Mouse (Mus musculus): ENCODE measurements around the gene Rpl3l. TPM values are rescaled to one million over a fixed set of nuclear protein-coding genes. Genes with fewer than 3 reads are reported as not detected.
"Not testable (repeated sequence)": the region's sequence is repeated elsewhere in the genome, so short reads cannot be mapped to it uniquely, and the experiment has no call there.

Rpl3l gene
- polyA plus RNA-seq, 1 experiment from 2014 or later = 1.6 TPM

GRCm38 (mm10) chr17:24699473-24699872 lies 28.1 kb upstream of the Rpl3l start:
- H3K4me1 ChIP-seq (replicated peaks) = peaks cover 18% of the 10 kb centered on the region
- 85% methylated on average over 2 of the region's 2 CpGs for WGBS
- no peak for ATAC-seq (replicated peaks; ENCODE audit: insufficient number of reproducible peaks, insufficient read depth, low FRiP score, low read depth)
- peaks cover 46% of the 10 kb centered on the region for H3K36me3 ChIP-seq
- H3K4me2 ChIP-seq = no peak overlapping the region
- H3K27ac ChIP-seq = no peak overlapping the region
- no peak overlapping the region for H3K4me3 ChIP-seq
- no peak overlapping the region for H3K9ac ChIP-seq
- no peaks in the 10 kb centered on the region for H3K27me3 ChIP-seq
- H3K9me3 ChIP-seq (replicated peaks) = no peaks in the 10 kb centered on the region

- H3K4me1 ChIP-seq (replicated peaks) = peaks cover 15% of the 10 kb centered on the region
- no peak overlapping the region for H3K4me3 ChIP-seq
- no peaks in the 10 kb centered on the region for H3K27me3 ChIP-seq
- peaks cover 49% of the 10 kb centered on the region for H3K36me3 ChIP-seq
- no peak for ATAC-seq (replicated peaks; ENCODE audit: insufficient number of reproducible peaks, insufficient read depth, low FRiP score, low read depth)
- H3K27ac ChIP-seq = no peak overlapping the region
- no peak overlapping the region for H3K4me2 ChIP-seq
- H3K9me3 ChIP-seq (replicated peaks) = no peaks in the 10 kb centered on the region
- no peak overlapping the region for H3K9ac ChIP-seq
- WGBS = 93% methylated on average over 9 of the region's 9 CpGs
These were observed 26.4 kb upstream of the Rpl3l start for GRCm38 (mm10) chr17:24701251-24701650.

GRCm38 (mm10) chr17:24705821-24706220 lies 21.8 kb upstream of the Rpl3l start:
- no peak overlapping the region for H3K4me3 ChIP-seq
- 93% methylated on average over 3 of the region's 3 CpGs for WGBS
- ATAC-seq (replicated peaks; ENCODE audit: insufficient number of reproducible peaks, insufficient read depth, low FRiP score, low read depth) = no peak

GRCm38 (mm10) chr17:24706982-24707800 lies 20.4 kb upstream of the Rpl3l start, which contains the start of gene Tbl3:
Tbl3 (minus strand) TSS chr17:24707660.
- peak within 1 kb of the TSS; percentile 81 for H3K4me3 ChIP-seq
- peak within 1 kb of the TSS; percentile 84 for H3K4me2 ChIP-seq
- WGBS = 3% methylated on average over 32 of the region's 32 CpGs
- H3K27me3 ChIP-seq = no peaks in the 10 kb centered on the region
- peaks cover 22% of the 10 kb centered on the region for H3K36me3 ChIP-seq
- peaks cover 18% of the 10 kb centered on the region for H3K4me1 ChIP-seq (replicated peaks)
- peak within 1 kb of the TSS; percentile 91 for H3K27ac ChIP-seq
- no peaks in the 10 kb centered on the region for H3K9me3 ChIP-seq (replicated peaks)
- ATAC-seq (replicated peaks; ENCODE audit: insufficient number of reproducible peaks, insufficient read depth, low FRiP score, low read depth) = peak; percentile 81
- peak within 1 kb of the TSS; percentile 77 for H3K9ac ChIP-seq

More at GRCm38 (mm10) chr17:24705821-24706220, 21.8 kb upstream of the Rpl3l start:
- Histone ChIP-seq H3K4me1 (replicated peaks) (peaks cover 18% of the 10 kb centered on the region), H3K9ac (no peak overlapping the region), H3K9me3 (replicated peaks) (no peaks in the 10 kb centered on the region), H3K4me2 (no peak overlapping the region), H3K27ac (no peak overlapping the region), H3K36me3 (peaks cover 35% of the 10 kb centered on the region), H3K27me3 (no peaks in the 10 kb centered on the region)

GRCm38 (mm10) chr17:24707801-24708425 lies 19.7 kb upstream of the Rpl3l start:
- no peaks in the 10 kb centered on the region for H3K27me3 ChIP-seq

DNA sequence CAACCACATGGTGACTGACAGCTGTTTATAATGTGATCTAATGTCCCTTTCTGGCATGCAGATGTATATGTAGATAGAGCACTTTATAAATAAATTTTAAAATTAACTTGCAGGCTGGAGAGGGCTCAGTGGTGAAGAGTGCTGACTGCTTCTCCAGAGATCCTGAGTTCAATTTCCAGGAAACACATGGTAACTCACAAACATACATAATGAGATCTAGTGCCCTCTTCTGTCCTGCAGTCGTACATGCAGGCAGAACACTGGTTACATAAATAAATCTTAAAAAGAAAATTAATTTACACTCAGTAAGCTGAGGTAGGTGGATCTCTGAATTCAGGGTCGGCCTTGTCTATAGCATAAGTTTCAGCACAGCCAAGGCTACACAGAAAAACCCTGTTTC lies 19.0 kb upstream of the Rpl3l start:
- Histone ChIP-seq H3K4me3 (peak overlapping the region; percentile 81; the same call in 1 of the 2 replicates), H3K27me3 (no peaks in the 10 kb centered on the region), H3K36me3 (peaks cover 11% of the 10 kb centered on the region), H3K4me2 (peak overlapping the region; percentile 84), H3K27ac (no peak overlapping the region), H3K9me3 (replicated peaks) (no peaks in the 10 kb centered on the region), H3K4me1 (replicated peaks) (peaks cover 18% of the 10 kb centered on the region), H3K9ac (no peak overlapping the region)
- ATAC-seq (replicated peaks; ENCODE audit: insufficient number of reproducible peaks, insufficient read depth, low FRiP score, low read depth) = no peak
- 32% methylated on average over 2 of the region's 2 CpGs for whole genome bisulfite sequencing

More at GRCm38 (mm10) chr17:24707801-24708425, 19.7 kb upstream of the Rpl3l start:
- H3K4me3 ChIP-seq = peak overlapping the region; percentile 81
- peaks cover 18% of the 10 kb centered on the region for H3K4me1 ChIP-seq (replicated peaks)
- no peaks in the 10 kb centered on the region for H3K9me3 ChIP-seq (replicated peaks)
- peaks cover 15% of the 10 kb centered on the region for H3K36me3 ChIP-seq
- peak overlapping the region; percentile 77 for H3K9ac ChIP-seq
- H3K27ac ChIP-seq = peak overlapping the region; percentile 91
- WGBS = 3% methylated on average over 24 of the region's 24 CpGs
- no peak for ATAC-seq (replicated peaks; ENCODE audit: insufficient number of reproducible peaks, insufficient read depth, low FRiP score, low read depth)
- peak overlapping the region; percentile 84 for H3K4me2 ChIP-seq

DNA sequence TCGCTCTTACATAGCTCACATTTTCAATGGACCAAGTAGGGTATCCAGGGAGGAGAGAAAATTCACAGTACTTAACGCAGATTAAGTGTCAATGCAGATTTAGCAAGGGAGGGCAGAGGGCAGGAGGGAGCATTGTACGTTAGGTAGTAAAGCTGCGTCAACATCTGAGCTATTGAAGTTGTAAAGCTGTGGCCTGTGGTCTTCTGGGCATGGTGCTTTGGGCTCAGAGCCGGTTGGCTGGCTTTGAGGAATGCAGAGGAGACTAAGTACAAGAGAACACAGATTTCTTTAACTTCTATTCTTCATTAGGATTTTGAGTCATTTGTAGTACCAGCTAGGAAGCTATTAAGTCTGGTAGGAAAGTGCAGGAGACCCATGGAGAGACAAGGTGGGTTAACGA lies 12.1 kb upstream of the Rpl3l start:
- H3K36me3 ChIP-seq = 0 out of 2 replicates have a peak, but pooled peaks cover 3% of the 10 kb centered on the region
- no peak overlapping the region for H3K9ac ChIP-seq
- H3K27me3 ChIP-seq = no peaks in the 10 kb centered on the region
- 83% methylated on average over 6 of the region's 6 CpGs for WGBS
- no peak overlapping the region for H3K4me2 ChIP-seq
- H3K4me1 ChIP-seq (replicated peaks) = peaks cover 6% of the 10 kb centered on the region
- no peak for ATAC-seq (replicated peaks; ENCODE audit: insufficient number of reproducible peaks, insufficient read depth, low FRiP score, low read depth)
- H3K4me3 ChIP-seq = no peak overlapping the region
- H3K9me3 ChIP-seq (replicated peaks) = no peaks in the 10 kb centered on the region
- H3K27ac ChIP-seq = no peak overlapping the region

GRCm38 (mm10) chr17:24716166-24716682 lies 11.4 kb upstream of the Rpl3l start:
- Histone ChIP-seq H3K9ac (no peak overlapping the region), H3K27ac (no peak overlapping the region), H3K4me2 (no peak overlapping the region), H3K27me3 (no peaks in the 10 kb centered on the region), H3K4me3 (no peak overlapping the region), H3K4me1 (replicated peaks) (peaks cover 8% of the 10 kb centered on the region), H3K36me3 (peaks cover 5% of the 10 kb centered on the region; the same call in 1 of the 2 replicates), H3K9me3 (replicated peaks) (no peaks in the 10 kb centered on the region)
- 92% methylated on average over 15 of the region's 15 CpGs for WGBS
- ATAC-seq (replicated peaks; ENCODE audit: insufficient number of reproducible peaks, insufficient read depth, low FRiP score, low read depth) = no peak

DNA sequence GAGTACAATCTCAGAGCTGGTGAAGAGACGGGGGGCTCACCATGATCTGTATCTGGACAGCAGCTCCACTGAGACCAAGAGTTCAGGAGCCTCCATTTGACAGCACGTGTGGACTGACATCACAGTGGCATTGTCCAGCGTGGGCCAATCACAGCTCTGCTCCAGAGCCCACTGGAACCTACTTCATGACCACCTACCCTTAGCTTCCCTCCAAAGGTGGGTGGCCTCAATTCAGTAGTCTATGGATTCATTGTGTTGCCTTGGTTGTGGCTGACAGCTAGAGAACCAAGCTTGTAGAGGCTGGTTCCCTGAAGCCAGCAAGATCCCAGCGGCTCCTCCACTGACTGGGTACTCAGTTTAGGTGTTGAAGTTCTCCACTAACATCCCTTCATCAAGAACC lies 9.7 kb upstream of the Rpl3l start, which contains the start of the genes Rnf151 and Rps2:
Gene Rnf151, minus strand, starts transcription at position 121 of the 400 bp plus-strand sequence.
Gene Rps2, plus strand, starts transcription at position 174 of the 400 bp plus-strand sequence.
- Histone ChIP-seq H3K4me1 (replicated peaks) (peaks cover 25% of the 10 kb centered on the region), H3K9ac (no peak within 1 kb of the TSS), H3K4me2 (peak within 1 kb of the TSS; percentile 64), H3K9me3 (replicated peaks) (no peaks in the 10 kb centered on the region), H3K27me3 (no peaks in the 10 kb centered on the region), H3K36me3 (peaks cover 19% of the 10 kb centered on the region), H3K4me3 (peak within 1 kb of the TSS; percentile 89), H3K27ac (no peak within 1 kb of the TSS)
- ATAC-seq (replicated peaks; ENCODE audit: insufficient number of reproducible peaks, insufficient read depth, low FRiP score, low read depth) = no peak
- 77% methylated on average over 4 of the region's 4 CpGs for WGBS

DNA sequence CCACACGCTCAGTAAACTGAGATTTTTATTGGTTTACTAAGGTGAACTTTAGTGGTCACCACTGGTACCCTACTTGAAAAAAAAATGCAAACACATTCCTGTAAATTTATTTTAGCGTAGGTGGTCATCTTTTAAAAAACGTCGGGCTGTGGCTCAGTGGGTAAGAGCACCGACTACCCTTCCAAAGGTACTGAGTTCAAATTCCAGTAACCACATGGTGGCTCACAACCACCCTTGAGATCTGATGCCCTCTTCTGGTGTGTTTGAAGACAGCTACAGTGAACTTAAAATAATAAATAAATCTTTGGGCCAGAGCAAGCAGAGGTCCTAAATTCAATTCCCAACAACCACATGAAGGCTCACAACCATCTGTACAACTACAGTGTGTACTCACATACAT lies 8.7 kb upstream of the Rpl3l start:
- WGBS = 56% methylated on average over 5 of the region's 5 CpGs
- H3K4me2 ChIP-seq = peak overlapping the region; percentile 64
- peaks cover 19% of the 10 kb centered on the region for H3K36me3 ChIP-seq
- H3K9me3 ChIP-seq (replicated peaks); ATAC-seq (replicated peaks; ENCODE audit: insufficient number of reproducible peaks, insufficient read depth, low FRiP score, low read depth); H3K27me3 ChIP-seq: not testable (repeated sequence)
- H3K4me3 ChIP-seq = peak overlapping the region; percentile 89
- H3K27ac ChIP-seq = peak overlapping the region; percentile 90; the same call in 1 of the 2 replicates
- peak overlapping the region; percentile 92 for H3K9ac ChIP-seq
- H3K4me1 ChIP-seq (replicated peaks) = peaks cover 30% of the 10 kb centered on the region
